Mouse (Mus musculus): ENCODE data around the gene Stard9.

Gene Stard9

DNA sequence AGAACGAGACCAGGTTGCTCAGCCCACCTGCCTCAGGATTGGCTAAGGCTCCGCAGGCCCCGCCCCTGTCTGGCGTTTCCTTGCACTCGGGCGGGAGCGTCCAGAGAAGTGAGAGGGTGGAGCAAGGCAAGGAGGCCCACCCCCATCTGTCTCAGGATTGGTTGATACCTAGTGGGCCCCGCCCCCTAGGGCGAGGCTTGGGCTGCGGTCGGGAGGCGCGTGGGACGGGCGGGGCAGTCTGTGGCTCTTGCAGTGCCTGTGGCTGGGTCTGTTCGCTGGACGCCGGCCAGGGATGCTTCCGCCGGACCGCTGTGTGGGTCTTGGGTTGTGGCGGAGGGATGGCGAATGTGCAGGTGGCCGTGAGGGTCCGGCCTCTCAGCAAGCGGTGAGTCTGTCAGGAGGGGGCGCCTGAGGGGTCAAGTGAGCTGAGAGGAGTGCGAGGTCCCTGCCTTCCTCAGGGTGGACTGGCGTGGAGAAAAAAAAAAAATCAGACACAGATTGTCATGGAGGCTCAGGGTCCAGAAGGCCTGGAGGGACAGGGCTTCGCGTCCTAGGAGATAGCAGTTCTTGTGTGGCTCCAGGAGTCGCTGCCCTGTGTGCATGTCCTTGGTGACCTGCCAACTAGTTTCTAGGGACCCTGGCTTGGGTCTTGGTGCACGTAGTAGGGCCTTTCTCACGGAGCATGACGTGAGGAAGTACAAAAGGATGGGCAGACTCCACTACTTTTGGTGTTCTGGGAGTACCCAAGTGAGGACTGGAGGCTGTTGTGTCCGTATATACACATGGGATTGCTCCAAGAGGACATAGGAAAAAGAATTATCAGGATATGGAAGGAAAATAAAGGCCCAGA is at the start of gene Stard9:
Stard9 (plus strand) TSS at position 236 of the 850 bp plus-strand sequence.
- peak; percentile 99 for DNase-seq

DNA sequence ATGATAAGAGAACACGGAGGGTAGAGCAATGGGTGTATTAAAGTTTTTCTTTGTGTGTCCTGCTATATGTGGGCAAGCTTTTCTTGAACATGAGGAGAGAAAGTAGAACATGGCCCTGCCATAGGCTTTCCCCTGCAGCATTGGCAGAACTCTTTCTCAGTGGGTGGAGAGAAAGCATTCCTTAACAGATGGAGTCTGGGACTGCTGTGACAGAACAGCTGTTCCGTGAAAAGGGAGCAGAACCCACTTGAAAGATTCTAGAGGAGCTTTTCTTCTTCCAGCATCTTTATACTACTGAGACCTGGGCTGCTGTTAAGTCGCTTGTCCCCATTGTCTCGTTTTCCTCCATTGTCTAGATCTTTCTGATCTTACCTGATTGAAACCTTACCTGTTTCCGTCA is 39.2 kb upstream of the Stard9 start:
- no peak for DNase-seq

DNA sequence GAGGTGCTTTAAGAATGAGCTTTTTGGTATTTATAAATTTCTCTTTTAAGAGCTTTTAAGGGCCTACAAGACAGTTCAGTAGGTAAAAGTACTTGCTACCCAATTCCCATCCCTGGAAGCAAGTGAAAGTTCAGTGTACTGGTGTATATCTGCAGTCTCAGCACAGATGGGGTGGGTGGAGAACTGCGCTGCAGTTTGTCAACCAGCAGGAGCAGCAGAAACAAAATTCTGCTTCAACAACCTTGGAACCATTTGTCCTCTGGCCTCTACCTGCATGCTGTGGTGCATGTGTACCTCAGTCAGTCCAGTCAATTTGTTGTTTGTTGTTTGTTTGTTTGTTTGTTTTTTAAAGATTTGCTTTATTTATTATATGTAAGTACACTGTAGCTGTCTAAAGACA is 36.7 kb upstream of the Stard9 start:
- no peak for DNase-seq

DNA sequence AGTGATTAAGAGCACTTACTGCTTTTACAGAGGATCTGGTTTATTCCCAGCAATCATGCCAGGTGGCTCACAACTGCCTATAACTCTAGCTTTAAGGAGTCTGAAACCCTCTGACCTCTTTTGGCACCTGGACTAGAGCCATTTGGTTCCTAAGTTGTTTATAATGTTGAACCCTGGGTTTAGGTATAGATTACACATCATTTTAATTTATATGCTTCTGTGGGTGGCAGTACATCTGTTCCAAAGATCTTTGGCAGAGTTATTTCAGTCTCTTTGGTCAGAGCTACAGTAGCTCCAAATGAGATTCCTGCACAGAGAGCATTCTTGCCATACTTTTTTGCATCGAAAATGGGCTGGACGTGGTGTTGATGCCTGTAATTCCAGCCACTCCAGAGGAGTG is 31.2 kb upstream of the Stard9 start:
- DNase-seq = no peak

DNA sequence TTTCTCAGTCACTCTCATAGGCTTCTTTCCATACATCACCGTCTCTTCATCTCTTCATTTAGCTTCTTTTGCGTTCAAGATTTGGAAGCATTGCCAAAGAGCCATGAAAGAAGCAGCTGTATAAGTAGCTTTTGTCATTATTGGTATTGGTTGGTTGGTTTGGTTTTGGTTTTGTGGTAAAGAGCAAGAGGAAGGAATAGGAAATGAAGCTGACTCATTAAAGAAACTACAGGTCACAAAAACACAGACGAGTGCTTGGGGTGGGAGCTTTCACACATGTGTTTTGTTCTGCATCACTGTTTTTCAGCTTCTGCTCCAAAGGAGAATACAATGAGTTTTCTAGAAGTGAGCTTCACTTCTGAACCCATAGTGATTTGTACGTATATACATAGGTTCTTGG is 29.4 kb upstream of the Stard9 start:
- DNase-seq = no peak

DNA sequence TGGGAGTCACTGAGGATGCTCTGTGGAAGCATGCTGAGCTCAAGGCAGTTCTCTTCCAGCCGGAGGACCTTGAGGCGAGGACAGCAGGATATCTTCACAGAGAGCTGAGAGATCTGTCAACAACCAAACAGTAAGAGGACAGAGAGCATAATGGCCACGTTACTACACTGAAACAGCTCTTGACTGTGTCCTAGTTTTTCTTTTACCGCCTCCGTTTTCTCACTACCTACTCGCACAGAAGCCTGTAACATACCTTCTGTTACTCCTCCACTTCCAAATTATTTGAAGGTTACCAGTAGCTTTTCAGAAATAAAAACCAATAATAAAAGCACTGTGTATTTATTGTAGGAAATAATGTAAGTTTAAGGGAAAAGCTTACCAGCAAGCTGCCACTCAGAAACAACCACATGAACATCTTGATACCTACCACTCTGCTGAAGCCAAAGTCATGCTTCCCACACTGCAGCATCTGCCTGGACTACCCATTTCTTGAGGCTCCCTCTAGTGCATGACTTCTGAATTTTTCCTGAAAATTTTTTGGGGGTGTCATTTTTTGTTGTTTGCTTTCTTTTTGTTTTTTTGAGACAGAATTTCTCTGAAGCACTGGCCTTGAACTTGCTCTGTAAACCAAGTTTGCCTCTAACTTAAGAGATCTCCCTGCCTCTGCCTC is 22.8 kb upstream of the Stard9 start:
- no peak for DNase-seq

DNA sequence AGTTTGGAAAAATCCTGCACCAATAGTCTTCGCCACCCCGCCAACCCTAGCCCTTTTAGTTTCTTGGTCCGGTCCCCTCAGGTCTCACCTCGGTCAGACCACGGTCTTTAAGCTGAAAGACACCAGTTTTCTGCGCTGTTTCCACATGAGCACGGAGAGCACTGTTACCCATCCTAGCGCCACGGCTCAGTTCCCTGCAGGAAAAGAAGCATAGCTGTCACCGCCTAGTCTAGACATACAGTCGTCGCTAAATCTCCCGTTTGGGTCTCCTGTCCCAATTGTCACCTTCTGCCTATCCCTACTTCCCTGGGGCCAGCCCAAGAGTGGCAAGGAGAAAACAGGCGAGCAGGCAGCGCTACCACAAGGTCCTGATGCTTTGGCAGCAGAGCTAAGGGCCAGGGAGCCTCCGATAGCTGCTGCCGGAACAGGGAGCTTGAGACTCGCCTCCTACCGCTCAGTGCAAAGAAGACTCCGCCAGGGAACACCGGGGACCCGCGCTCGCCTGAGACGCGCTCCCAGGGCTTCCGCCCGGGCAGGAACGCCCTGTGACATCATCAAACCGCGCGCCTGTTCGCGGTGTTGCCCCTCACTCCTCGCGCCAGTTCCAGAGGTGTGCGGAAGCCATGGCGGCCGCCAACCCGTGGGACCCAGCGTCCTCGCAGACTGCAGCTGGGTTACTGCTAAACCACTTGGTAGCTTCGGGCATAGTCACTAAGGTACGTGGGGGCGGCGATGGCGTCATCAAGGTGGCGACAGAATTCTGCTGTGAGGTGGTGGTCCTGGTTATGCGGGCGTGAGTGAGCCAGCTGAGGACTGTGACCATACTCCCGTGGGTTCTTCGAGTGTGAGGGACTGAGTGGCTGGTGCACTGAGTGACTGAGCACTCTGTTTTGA is 19.8 kb upstream of the Stard9 start, which contains the start of the genes Haus2 and Lrrc57:
Haus2 (plus strand) TSS at position 554 of the 894 bp plus-strand sequence.
Lrrc57 (minus strand) TSS at position 691 of the 894 bp plus-strand sequence.
- DNase-seq = peak; percentile 89

DNA sequence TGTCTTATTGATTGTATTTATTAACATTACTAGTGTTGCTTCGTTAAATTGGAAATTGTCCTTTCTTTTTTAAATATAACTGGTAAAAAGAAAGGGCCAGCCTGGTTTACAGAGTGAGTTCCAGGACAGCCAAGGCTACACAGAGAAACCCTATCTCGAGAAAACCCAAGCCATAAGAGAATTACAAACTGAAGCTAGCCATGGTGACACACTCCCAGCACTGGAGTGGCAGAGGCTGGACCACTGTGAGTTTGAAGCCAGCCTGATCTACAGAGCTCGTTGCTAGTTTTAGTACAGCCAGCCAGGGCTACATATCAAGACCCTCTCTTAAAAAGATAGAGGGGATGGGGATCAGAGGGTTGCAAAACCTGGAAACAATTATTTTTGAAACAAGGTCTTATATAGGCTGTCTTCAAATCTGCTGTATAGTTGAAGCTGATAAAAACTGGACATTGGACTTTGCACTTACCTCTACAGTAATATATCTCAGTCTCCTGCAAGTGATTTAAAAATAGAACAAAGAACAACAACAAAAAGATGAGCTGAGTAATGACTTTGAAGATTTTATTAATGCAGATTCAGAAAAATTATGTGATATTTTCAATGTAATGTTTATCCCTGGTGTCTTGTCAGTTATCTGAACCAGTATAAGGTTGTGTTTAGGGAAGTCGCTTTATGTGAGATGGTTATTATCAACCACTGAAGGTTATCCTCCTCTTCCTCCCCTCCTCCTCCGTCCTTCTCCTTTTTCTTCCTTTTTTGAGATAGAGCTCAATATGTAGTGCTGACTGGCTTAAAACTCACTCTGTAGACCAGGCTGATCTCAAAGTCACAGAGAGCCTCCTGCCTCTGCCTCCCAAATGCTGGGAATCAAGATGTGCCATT is 12.4 kb upstream of the Stard9 start:
- DNase-seq = no peak

DNA sequence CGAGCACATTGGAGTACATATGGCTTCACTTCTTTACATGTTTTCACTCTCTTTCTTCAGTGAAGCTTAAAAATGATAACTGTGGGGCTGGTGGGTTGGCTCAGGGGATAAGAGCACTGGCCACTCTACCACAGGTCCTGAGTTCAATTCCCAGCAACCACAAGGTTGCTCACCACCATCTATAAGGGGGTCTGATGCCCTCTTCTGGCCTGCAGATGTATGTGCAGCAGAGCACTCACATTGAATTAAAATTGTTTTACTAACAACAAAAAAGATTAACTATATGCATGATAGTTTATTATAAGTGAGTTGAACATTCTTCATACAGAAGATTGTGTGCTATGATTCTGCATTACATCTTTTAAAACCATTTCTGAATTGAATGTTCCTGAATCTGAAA is 9.4 kb upstream of the Stard9 start:
- no peak for DNase-seq

DNA sequence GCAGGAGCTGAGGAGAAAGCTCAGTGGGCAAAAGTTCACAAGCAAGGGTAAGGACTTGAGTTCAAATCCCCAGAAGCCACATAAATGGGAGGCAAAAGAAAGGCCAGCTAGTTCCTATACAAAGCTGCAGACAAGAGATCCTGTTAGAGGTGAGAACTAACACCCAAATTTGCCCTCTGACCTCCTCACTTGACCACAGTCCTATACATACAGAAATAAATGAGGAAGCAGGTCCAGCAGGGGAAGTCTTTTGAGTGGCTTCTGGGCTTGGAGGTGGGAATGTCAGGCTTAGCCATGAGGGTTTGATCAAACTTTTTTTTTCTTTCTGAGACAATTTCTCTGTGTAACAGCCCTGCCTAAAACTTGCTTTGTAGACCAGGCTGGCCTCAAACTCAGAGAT is 6.0 kb upstream of the Stard9 start:
- DNase-seq = no peak

DNA sequence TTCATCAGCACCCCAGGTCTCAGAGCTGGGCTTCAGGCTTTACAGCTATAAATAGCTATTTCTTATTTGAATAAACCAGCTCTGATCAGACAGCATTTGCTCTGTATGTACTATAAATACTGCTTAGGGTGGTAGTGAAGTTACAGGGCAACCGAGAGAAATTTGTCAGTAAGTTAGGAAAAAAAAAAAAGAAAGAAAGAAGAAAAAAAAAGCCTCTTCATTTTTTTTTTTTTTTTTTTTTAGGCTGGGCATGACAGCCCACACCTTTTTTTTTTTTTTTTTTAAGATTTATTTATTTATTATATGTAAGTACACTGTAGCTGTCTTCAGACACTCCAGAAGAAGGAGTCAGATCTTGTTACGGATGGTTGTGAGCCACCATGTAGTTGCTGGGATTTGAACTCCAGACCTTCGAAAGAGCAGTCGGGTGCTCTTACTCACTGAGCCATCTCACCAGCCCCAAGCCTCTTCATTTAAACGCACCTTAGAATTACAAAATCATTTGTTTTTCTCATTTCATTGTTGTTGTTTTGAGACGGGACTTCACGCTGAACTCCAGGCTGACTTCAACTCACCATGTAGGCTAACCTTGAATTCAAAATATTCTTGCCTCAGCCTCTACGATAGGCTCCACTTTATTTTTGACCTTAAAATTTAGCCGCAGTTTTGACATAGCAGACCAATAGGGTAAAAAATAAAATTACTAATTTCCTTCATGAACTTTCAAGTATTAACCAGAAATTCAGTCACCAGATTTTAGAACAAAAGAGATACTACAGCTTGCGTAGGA is 650 bp upstream of the Stard9 start:
- DNase-seq = no peak

DNA sequence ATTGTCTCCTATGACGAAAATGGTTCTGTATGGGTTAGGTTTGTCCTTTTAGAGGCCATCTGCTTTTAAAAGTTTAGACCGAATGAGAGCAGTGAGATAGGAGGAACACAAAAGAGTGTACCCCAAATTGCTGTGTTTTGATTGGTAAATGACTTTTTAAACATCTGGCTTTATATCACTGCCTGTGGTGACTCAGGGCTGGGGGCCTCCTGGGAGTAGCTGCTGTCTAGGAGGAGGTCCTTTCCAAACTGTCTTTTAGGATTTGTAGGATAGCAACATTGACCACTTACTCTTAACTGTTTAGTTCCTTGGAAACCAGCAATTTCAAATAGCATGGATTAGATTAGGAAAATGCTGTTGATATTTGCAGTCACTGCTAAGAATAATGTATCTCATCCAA is 1.3 kb downstream of the Stard9 start:
- DNase-seq = no peak

DNA sequence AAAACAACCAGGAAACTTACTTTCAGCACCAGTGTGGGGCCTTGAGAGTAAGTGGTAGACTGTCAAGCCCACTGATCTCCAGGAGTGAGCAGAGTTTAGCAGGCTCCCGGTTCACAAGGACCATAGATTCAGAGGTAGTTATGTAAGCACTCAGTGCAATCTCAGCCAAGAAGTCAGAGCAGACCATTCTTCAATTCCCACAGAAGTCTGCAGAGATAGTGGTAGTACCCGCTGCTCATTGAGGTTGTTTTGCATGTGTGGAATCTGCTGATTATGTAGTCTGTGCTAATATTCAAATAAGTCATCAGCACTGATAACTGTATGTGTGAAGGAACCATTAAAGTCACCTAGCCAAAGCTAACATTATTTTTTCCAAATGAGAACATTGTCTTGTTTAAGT is 1.7 kb downstream of the Stard9 start:
- DNase-seq = no peak

DNA sequence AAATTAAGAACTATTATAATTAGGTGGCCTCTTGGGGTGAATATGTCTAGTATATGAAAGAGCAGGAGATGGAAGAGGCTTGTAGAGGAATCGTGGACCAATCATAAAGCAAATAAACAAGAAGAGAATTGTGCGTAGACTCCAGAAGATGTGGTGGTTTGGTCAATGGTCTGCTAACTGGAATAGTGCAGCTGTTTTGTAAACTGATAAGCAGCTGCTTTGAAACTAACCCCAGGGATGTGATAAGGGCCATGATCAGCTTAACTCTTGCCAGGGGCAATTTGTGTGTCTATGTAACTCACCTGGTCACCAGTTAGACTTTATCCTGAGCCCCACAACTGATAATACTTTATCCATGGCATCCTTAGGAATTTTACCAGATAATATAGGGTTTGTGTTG is 2.6 kb downstream of the Stard9 start:
- DNase-seq = no peak

DNA sequence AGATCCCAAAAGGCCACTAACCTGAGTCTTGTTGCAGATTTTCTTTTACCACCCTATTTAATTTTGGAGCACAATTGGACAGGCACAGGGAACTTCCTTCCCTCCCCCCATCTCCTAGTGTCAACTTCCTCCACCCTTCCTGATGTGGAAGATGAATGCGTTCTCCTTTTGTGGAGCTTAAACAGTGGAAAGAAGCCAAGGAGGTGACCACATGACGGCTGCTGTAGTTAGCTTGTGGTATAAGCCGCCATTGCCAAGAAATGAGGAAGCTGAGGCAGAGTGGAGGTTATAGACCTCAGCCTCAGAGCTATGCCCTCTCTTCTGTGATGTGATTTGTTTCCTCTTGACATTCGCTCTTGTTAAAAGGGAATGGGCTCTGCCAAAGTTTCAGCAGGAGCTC is 3.0 kb downstream of the Stard9 start:
- DNase-seq = no peak

DNA sequence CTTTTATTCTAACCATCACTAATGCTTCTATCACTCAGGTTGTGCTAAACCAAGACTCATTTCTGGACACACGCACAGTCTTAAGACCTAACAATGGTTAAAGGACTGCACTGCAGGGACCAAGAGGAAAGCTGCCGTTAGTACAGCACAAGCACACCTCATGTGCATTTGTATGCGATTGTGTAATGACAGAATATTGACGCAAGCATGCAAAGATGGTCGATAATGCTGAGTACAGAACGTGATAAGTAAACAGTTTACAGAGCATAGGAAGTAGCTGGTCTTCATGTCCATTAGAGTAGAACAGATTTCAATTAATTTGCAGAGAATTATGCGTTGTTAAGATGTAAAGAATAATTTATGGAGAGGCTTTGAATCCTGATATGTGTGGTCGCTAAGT is 11.9 kb downstream of the Stard9 start:
- DNase-seq = no peak

DNA sequence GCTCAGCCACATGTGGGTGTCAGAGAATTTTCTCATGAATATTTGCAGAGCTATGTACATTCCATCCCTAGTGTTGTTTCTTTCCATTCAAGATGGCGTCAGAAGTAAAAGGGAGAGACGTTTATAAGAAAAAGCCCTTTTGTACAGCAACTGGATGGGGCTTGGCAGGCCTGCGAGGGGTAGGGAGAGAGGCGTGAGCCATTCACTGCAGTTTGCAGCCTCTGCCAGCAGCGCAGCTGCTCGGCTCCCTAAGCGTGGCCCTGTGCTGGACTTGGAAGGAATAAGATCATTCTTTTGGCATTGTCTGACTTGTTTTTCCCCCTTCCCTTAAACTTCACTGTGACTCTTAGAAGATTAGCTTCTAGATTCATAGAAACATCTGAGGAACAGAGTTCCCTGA is 14.9 kb downstream of the Stard9 start:
- DNase-seq = no peak

DNA sequence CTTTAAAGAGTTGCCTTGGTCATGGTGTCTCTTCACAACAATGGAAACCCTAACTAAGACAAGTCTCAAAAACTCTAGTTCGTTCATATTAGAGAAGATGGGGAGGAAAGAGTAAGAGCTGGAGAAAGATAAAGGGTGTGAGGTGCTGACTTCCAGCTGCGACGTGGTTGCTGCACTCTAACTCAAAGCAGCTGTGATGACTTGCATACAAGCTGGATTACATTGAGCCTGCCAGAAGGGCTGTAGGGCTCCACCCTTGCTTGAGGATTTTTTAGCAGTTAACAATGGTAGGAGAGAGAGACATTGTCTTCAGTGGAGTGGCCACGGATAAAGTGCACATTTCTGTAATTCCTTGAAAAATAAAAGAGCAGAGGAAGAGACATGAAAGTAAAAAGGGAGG is 17.9 kb downstream of the Stard9 start:
- no peak for DNase-seq

DNA sequence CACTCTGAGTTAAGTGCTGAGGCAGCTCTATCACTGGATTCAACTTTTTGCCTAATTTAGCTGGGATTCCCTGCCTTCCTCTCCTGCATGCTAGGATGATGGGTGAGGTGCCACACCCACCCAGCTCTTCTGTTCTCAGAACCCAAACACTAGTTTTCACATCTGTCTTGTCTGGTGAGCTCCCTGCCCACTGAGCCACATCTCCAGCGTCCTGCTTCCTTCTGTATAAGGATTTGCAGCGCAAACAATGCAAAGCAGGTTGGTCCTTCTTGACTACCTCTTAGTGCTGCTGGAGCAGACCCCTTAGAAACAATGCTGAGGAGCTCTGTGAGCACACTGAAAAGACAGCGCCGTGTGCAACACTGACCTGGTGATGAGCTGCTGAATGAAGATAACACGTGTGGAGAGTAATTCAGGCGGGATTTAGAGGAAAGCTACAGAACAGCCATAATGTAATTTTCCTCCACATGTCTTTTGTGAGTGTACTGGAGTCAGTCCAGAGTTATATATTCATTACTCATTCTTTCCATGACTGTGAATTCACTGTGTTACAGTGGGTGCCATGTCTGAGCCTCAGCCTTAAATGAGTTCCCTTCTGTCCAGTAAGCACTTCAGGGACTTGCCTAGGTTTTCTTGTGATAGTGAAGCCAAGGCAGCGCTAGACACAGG is 23.5 kb downstream of the Stard9 start:
- no peak for DNase-seq

DNA sequence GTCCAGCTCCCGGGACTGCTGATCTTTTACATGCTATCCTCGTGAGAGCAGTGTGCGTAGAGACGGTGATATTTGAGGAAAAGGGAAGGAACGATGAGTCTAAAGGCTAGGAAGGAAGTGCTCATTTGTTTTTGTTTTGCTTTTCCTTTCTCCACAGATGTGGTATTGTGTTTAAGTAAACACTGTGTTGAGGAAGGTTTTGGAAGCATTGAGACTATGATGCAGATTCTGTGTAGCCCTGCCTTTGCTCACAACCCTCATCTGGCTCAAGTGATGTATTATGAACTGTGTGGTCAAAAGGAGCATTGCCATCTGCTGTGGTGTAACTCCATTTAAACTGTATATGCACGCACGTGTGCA is 24.0 kb downstream of the Stard9 start:
- DNase-seq = no peak

DNA sequence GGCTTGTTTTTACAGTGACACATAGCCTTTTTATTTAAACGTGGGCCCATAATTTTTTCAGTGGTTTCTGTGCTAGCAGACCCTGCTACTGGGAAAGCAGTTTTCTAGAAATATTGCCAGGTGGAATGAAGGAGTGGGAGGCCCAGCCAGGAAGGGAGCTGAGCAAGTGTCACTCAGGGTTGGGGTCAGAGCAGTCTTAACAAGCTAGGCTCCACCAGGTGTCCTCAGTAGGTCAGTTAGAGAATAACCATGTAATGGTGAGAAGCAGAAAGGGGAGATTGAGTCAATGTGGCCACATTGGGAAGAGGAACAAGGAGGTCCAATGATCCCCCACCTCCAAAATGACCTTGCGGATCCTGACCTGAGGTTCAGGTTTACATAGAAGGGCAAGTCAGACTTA is 25.8 kb downstream of the Stard9 start:
- no peak for DNase-seq

Data from cerebellum, adult 9-11 months (tissue).